8 mouse cellular contexts compared by ENCODE assay signal in the genomic region with DNA sequence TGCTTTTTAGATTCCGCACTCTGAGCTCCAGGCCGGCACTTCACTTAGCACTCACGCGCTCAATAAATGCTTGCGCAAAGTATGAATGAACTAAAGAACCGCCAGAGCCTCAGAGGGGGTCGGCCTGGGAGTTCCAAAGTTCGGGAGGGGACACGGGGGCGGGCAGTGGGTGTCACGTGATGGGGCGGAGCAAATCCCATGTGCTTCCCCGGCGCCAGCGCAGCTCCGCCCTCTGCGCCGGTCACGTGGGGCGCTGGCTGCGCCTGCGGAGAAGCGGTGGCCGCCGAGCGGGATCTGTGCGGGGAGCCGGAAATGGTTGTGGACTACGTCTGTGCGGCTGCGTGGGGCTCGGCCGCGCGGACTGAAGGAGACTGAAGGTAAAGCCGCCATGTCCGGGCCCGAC. TPM values are rescaled to one million over a fixed set of nuclear protein-coding genes. Genes with fewer than 3 reads are reported as not detected.
DNase-seq lines count a peak whose midpoint lies in the region; ATAC-seq lines count a peak whose summit lies in the region.

No protein-coding gene starts in this region.

- H3K4me1 ChIP-seq in hindbrain, embryonic 13.5 days (replicated peaks) = peaks cover 26% of the 10 kb centered on the region

- no peaks in the 10 kb centered on the region for H3K27me3 ChIP-seq in hindbrain, embryonic 13.5 days

- H3K4me3 ChIP-seq in hindbrain, embryonic 13.5 days = peak overlapping the region; percentile 82

- peak; percentile 96 for ATAC-seq in hindbrain, embryonic 13.5 days (ENCODE audit: low FRiP score)

- H3K9ac ChIP-seq in hindbrain, embryonic 13.5 days = peak overlapping the region; percentile 98

- 0% methylated on average over 32 of the region's 38 CpGs for WGBS in hindbrain, embryonic 13.5 days

- peak overlapping the region; percentile 93 for H3K27ac ChIP-seq in hindbrain, embryonic 13.5 days

- H3K9me3 ChIP-seq in hindbrain, embryonic 13.5 days = no peaks in the 10 kb centered on the region

- DNase-seq in NIH3T3 (ENCODE audit: low read depth) = peak; percentile 99
- DNase-seq in cerebellum, postnatal 10 days = peak; percentile 98 to 99
- DNase-seq in frontal cortex, postnatal 14 days (ENCODE audit: low spot score in 2 of 2) = peak; percentile 94
- DNase-seq in layer of hippocampus, postnatal 25 days (ENCODE audit: extremely low spot score in 1 of 2, low spot score in 1 of 2) = peak; percentile 87 to 93
- DNase-seq in lung, postnatal 25 days (ENCODE audit: low spot score) = peak; percentile 96
- peak; percentile 94 for DNase-seq in retina, embryonic 14.5 days (ENCODE audit: low spot score)
- DNase-seq in thymus, postnatal 4 days = peak; percentile 97

- H3K36me3 ChIP-seq in hindbrain, embryonic 13.5 days = peaks cover 22% of the 10 kb centered on the region

- H3K4me2 ChIP-seq in hindbrain, embryonic 13.5 days = peak overlapping the region; percentile 98

RNA-seq across cellular contexts. Expression of gene Eif4g1, which starts 4.4 kb away (rescaled TPM):
- 150 and 151 TPM in 2 replicates for polyA plus RNA-seq in hindbrain, embryonic 13.5 days (2015; fragmentation: Nextera tagmentation; extraction: Ambion mirVana)
- total RNA-seq in layer of hippocampus, postnatal 25 days (2021) = 100 to 1,000 TPM; 289 to 306 TPM

RNA-seq across cellular contexts. Expression of gene Fam131a, which starts 20.5 kb away (rescaled TPM):
- polyA plus RNA-seq in hindbrain, embryonic 13.5 days (2015; fragmentation: Nextera tagmentation; extraction: Ambion mirVana) = 32.7 and 35.1 TPM in 2 replicates
- 100 to 1,000 TPM; 489 to 490 TPM for total RNA-seq in layer of hippocampus, postnatal 25 days (2021)

RNA-seq across cellular contexts. Expression of gene Psmd2, which starts 21.0 kb away (rescaled TPM):
- 363 and 367 TPM in 2 replicates for polyA plus RNA-seq in hindbrain, embryonic 13.5 days (2015; fragmentation: Nextera tagmentation; extraction: Ambion mirVana)
- 100 to 1,000 TPM; 220 to 240 TPM for total RNA-seq in layer of hippocampus, postnatal 25 days (2021)

RNA-seq across cellular contexts. Expression of gene Ece2, which starts 42.9 kb away (rescaled TPM):
- polyA plus RNA-seq in hindbrain, embryonic 13.5 days (2015; fragmentation: Nextera tagmentation; extraction: Ambion mirVana) = 11.2 and 11.7 TPM in 2 replicates
- 10 to 100 TPM; 24.8 to 30.6 TPM for total RNA-seq in layer of hippocampus, postnatal 25 days (2021)

RNA-seq across cellular contexts. Expression of gene Polr2h, which starts 45.0 kb away (rescaled TPM):
- 83.5 and 93.7 TPM in 2 replicates for polyA plus RNA-seq in hindbrain, embryonic 13.5 days (2015; fragmentation: Nextera tagmentation; extraction: Ambion mirVana)
- 10 to 100 TPM; 24.8 to 26.2 TPM for total RNA-seq in layer of hippocampus, postnatal 25 days (2021)

Comparison
In these comparisons a context has a peak if more than half of its experiments do, and no peak if none do; other contexts are left out.
1. Peak in every context shown above with its lines: DNase-seq, ATAC-seq, H3K4me3 ChIP-seq and H3K27ac ChIP-seq.